ENCODE assay signal across 20 mouse cellular contexts in genomic region chr9:29130316-29130715, GRCm38 (mm10).
DNase-seq lines count a peak whose midpoint lies in the region; ATAC-seq and TF ChIP-seq lines count a peak whose summit lies in the region.
"Had no signal": no experiment of that assay in that cellular context is flagged by ENCODE, and none has a peak within 500 bp of the region (broad histone marks: within the 10 kb centered on the region; RNA-seq: fewer than 3 reads in every experiment).

No protein-coding gene starts in this region.

- no peak overlapping the region for H3K27ac ChIP-seq in embryonic facial prominence, embryonic 12.5 days
- no peak overlapping the region for H3K27ac ChIP-seq in embryonic facial prominence, embryonic 10.5 days (replicated peaks)
- H3K27ac ChIP-seq in neural tube, embryonic 12.5 days, result no peak overlapping the region
- H3K27ac ChIP-seq in neural tube, embryonic 15.5 days (replicated peaks), result no peak overlapping the region
- H3K27ac ChIP-seq in hindbrain, postnatal 0 days, result no peak overlapping the region
- H3K27ac ChIP-seq in heart, embryonic 12.5 days (ENCODE audit: poor library complexity, severe bottlenecking), result no peak overlapping the region
- H3K27ac ChIP-seq: embryonic facial prominence, embryonic 15.5 days; heart, adult 2 months; limb, embryonic 12.5 days; liver, embryonic 14.5 days had no signal

- TF ChIP-seq CTCF in hindbrain, postnatal 0 days (IDR thresholded peaks at IDR 0.05; ENCODE audit: low read depth), result peak; percentile 8; the same call in 1 of the 2 replicates

- H3K36me3 ChIP-seq in embryonic facial prominence, embryonic 12.5 days, result no peaks in the 10 kb centered on the region
- H3K36me3 ChIP-seq in embryonic facial prominence, embryonic 10.5 days (replicated peaks), result no peaks in the 10 kb centered on the region
- H3K36me3 ChIP-seq in neural tube, embryonic 12.5 days, result no peaks in the 10 kb centered on the region
- no peaks in the 10 kb centered on the region for H3K36me3 ChIP-seq in neural tube, embryonic 15.5 days
- H3K36me3 ChIP-seq in hindbrain, postnatal 0 days (ENCODE audit: insufficient read depth, low read length), result no peaks in the 10 kb centered on the region
- no peaks in the 10 kb centered on the region for H3K36me3 ChIP-seq in heart, embryonic 12.5 days
- H3K36me3 ChIP-seq: embryonic facial prominence, embryonic 15.5 days; limb, embryonic 12.5 days had no signal

- ATAC-seq in embryonic facial prominence, embryonic 12.5 days (ENCODE audit: insufficient number of reproducible peaks, insufficient read depth, low FRiP score, low TSS enrichment), result 0 out of 2 replicates have a peak, but pooled peaks have one; percentile 10
- ATAC-seq in neural tube, embryonic 12.5 days (ENCODE audit: low FRiP score, low read depth), result peak; percentile 56
- no peak for ATAC-seq in neural tube, embryonic 15.5 days (ENCODE audit: low FRiP score)
- no peak for ATAC-seq in hindbrain, postnatal 0 days
- ATAC-seq in heart, embryonic 12.5 days (ENCODE audit: insufficient number of reproducible peaks, low FRiP score), result no peak
- ATAC-seq: inflammation-experienced regulatory T-cells, adult 6 months had no signal

- H3K9me3 ChIP-seq in embryonic facial prominence, embryonic 12.5 days, result 0 out of 2 replicates have a peak, but pooled peaks cover 4% of the 10 kb centered on the region
- H3K9me3 ChIP-seq in embryonic facial prominence, embryonic 10.5 days, result no peaks in the 10 kb centered on the region
- peaks cover 5% of the 10 kb centered on the region; the same call in 1 of the 2 replicates for H3K9me3 ChIP-seq in neural tube, embryonic 12.5 days
- no peaks in the 10 kb centered on the region for H3K9me3 ChIP-seq in neural tube, embryonic 15.5 days (replicated peaks)
- no peaks in the 10 kb centered on the region for H3K9me3 ChIP-seq in hindbrain, postnatal 0 days (ENCODE audit: low read length)
- H3K9me3 ChIP-seq in heart, embryonic 12.5 days (replicated peaks), result 0 out of 2 replicates have a peak, but pooled peaks cover 4% of the 10 kb centered on the region
- H3K9me3 ChIP-seq: embryonic facial prominence, embryonic 15.5 days had no signal

- DNase-seq in embryonic facial prominence, embryonic 10.5 days (ENCODE audit: low spot score), result no peak
- no peak for DNase-seq in hindbrain, postnatal 0 days (ENCODE audit: low spot score)
- no peak for DNase-seq in left cerebral cortex, adult 8-10 months (ENCODE audit: low spot score in 2 of 2)
- DNase-seq: cerebellum, adult 11 months; heart, adult 2 months; kidney, adult 9 months; layer of hippocampus, postnatal 36 days; midbrain, embryonic 14.5 days; right cerebral cortex, postnatal 4 days; thymus, postnatal 25 days had no signal

- H3K27me3 ChIP-seq in embryonic facial prominence, embryonic 12.5 days, result no peaks in the 10 kb centered on the region
- no peaks in the 10 kb centered on the region for H3K27me3 ChIP-seq in embryonic facial prominence, embryonic 10.5 days (replicated peaks; ENCODE audit: low read depth, poor library complexity, severe bottlenecking)
- no peaks in the 10 kb centered on the region for H3K27me3 ChIP-seq in neural tube, embryonic 12.5 days (replicated peaks)
- H3K27me3 ChIP-seq in neural tube, embryonic 15.5 days (replicated peaks), result no peaks in the 10 kb centered on the region
- no peaks in the 10 kb centered on the region for H3K27me3 ChIP-seq in hindbrain, postnatal 0 days (ENCODE audit: insufficient read depth, low read length)
- no peaks in the 10 kb centered on the region for H3K27me3 ChIP-seq in heart, embryonic 12.5 days (replicated peaks)
- H3K27me3 ChIP-seq: CH12.LX; embryonic facial prominence, embryonic 15.5 days; limb, embryonic 12.5 days had no signal

- no peak overlapping the region for H3K4me3 ChIP-seq in embryonic facial prominence, embryonic 12.5 days
- no peak overlapping the region for H3K4me3 ChIP-seq in embryonic facial prominence, embryonic 10.5 days
- H3K4me3 ChIP-seq in neural tube, embryonic 12.5 days, result no peak overlapping the region
- no peak overlapping the region for H3K4me3 ChIP-seq in neural tube, embryonic 15.5 days (replicated peaks)
- H3K4me3 ChIP-seq in hindbrain, postnatal 0 days (ENCODE audit: low read length), result no peak overlapping the region
- H3K4me3 ChIP-seq in heart, embryonic 12.5 days, result no peak overlapping the region
- H3K4me3 ChIP-seq: embryonic facial prominence, embryonic 15.5 days; heart, adult 2 months; limb, embryonic 12.5 days; myocyte had no signal

- no peak overlapping the region for H3K9ac ChIP-seq in embryonic facial prominence, embryonic 12.5 days
- no peak overlapping the region for H3K9ac ChIP-seq in neural tube, embryonic 12.5 days
- H3K9ac ChIP-seq in neural tube, embryonic 15.5 days (replicated peaks), result no peak overlapping the region
- H3K9ac ChIP-seq in hindbrain, postnatal 0 days (replicated peaks; ENCODE audit: low read length), result no peak overlapping the region
- H3K9ac ChIP-seq in heart, embryonic 12.5 days, result no peak overlapping the region
- H3K9ac ChIP-seq: embryonic facial prominence, embryonic 15.5 days; limb, embryonic 12.5 days; liver, embryonic 14.5 days had no signal

- no peaks in the 10 kb centered on the region for H3K4me1 ChIP-seq in embryonic facial prominence, embryonic 12.5 days
- H3K4me1 ChIP-seq in embryonic facial prominence, embryonic 10.5 days, result peaks cover 8% of the 10 kb centered on the region
- H3K4me1 ChIP-seq in neural tube, embryonic 12.5 days, result peaks cover 9% of the 10 kb centered on the region; the same call in 1 of the 2 replicates
- peaks cover 22% of the 10 kb centered on the region for H3K4me1 ChIP-seq in neural tube, embryonic 15.5 days
- H3K4me1 ChIP-seq in hindbrain, postnatal 0 days (ENCODE audit: insufficient read depth, low read length), result no peaks in the 10 kb centered on the region
- 0 out of 2 replicates have a peak, but pooled peaks cover 8% of the 10 kb centered on the region for H3K4me1 ChIP-seq in heart, embryonic 12.5 days (replicated peaks)
- H3K4me1 ChIP-seq: embryonic facial prominence, embryonic 15.5 days had no signal

- WGBS in embryonic facial prominence, embryonic 12.5 days, result 29% methylated on average over 4 of the region's 4 CpGs
- 31% methylated on average over 4 of the region's 4 CpGs for WGBS in embryonic facial prominence, embryonic 10.5 days
- WGBS in neural tube, embryonic 12.5 days, result 21% methylated on average over 4 of the region's 4 CpGs
- 19% methylated on average over 4 of the region's 4 CpGs for WGBS in neural tube, embryonic 15.5 days
- 34% methylated on average over 4 of the region's 4 CpGs for WGBS in hindbrain, postnatal 0 days
- WGBS in heart, embryonic 12.5 days, result 60% methylated on average over 4 of the region's 4 CpGs

- no peak overlapping the region for H3K4me2 ChIP-seq in embryonic facial prominence, embryonic 12.5 days (replicated peaks)
- H3K4me2 ChIP-seq in neural tube, embryonic 12.5 days (replicated peaks), result no peak overlapping the region
- no peak overlapping the region for H3K4me2 ChIP-seq in neural tube, embryonic 15.5 days
- H3K4me2 ChIP-seq in hindbrain, postnatal 0 days (ENCODE audit: low read depth, low read length), result no peak overlapping the region
- H3K4me2 ChIP-seq in heart, embryonic 12.5 days, result no peak overlapping the region
- H3K4me2 ChIP-seq: embryonic facial prominence, embryonic 15.5 days; limb, embryonic 12.5 days had no signal

Comparison
In these comparisons a context has a peak if more than half of its experiments do, and no peak if none do; other contexts are left out.
1. ATAC-seq: peak in embryonic facial prominence, embryonic 12.5 days (single experiment) and neural tube, embryonic 12.5 days (single experiment); none in neural tube, embryonic 15.5 days (single experiment), hindbrain, postnatal 0 days (single experiment) and heart, embryonic 12.5 days (single experiment).